Mouse (Mus musculus) lung, embryonic 14.5 days (tissue): ENCODE data around the gene Ptk6. TPM values are rescaled to one million over a fixed set of nuclear protein-coding genes. Genes with fewer than 3 reads are reported as not detected.

Experiments used
- ATAC-seq: fragments of 200-750 bp; cut with Nextera tagmentation; 2 replicates; pipeline ENCODE4 v1.8.0; 2017; ENCODE audit warnings: mild to moderate bottlenecking, moderate TSS enrichment, moderate library complexity; ENCODE audit not compliant: insufficient read depth
- DNase-seq: peaks from one replicate; pipeline ENCODE4 v3.0.0-alpha.2; 2015
- H3K27ac ChIP-seq: fragments of 300-500 bp; sonication (generic); 2 replicates; pipeline ENCODE4 v1.5.1; 2014; ENCODE audit warnings: low read depth, mild to moderate bottlenecking, moderate library complexity
- H3K27me3 ChIP-seq: fragments of 300-500 bp; sonication (generic); 2 replicates; pipeline ENCODE4 v1.6.1; 2014; ENCODE audit warnings: low read length, control low read depth; ENCODE audit not compliant: insufficient read depth
- H3K36me3 ChIP-seq: fragments of 300-500 bp; sonication (generic); 2 replicates; pipeline ENCODE4 v1.6.1; 2014; ENCODE audit warnings: control low read depth; ENCODE audit not compliant: insufficient read depth
- H3K4me1 ChIP-seq: fragments of 300-500 bp; sonication (generic); 2 replicates; pipeline ENCODE4 v1.6.1; 2014; ENCODE audit warnings: antibody characterized with exemption, control low read depth; ENCODE audit not compliant: insufficient read depth
- H3K4me2 ChIP-seq: fragments of 300-500 bp; sonication (generic); 2 replicates; pipeline ENCODE4 v1.6.1; 2014; ENCODE audit warnings: mild to moderate bottlenecking
- H3K4me3 ChIP-seq: fragments of 300-500 bp; sonication (generic); 2 replicates; pipeline ENCODE4 v1.5.1; 2014; ENCODE audit warnings: low read depth, low read length
- H3K9ac ChIP-seq: fragments of 300-500 bp; sonication (generic); 2 replicates; pipeline ENCODE4 v1.6.1; 2014
- H3K9me3 ChIP-seq: fragments of 300-500 bp; sonication (generic); 2 replicates; pipeline ENCODE4 v1.6.1; 2016; ENCODE audit warnings: low read depth, low read length, control low read depth
- CTCF ChIP-seq: IDR thresholded peaks from 2 replicates; pipeline ENCODE4 v1.5.1; 2016; ENCODE audit warnings: antibody characterized with exemption, low read depth
- WGBS: fragments of 180-500 bp; shearing (Covaris S2); extraction: QIAGEN DNeasy Blood & Tissue Kit; methylation state at CpG from one replicate; pipeline ENCODE4 v1.1.7; 2014; 5-methylcytosine and 5-hydroxymethylcytosine counted together
- polyA plus RNA-seq: library from polyadenylated mRNA; unstranded; fragments of >200 nt; fragmentation: Nextera tagmentation; extraction: Ambion mirVana; gene quantifications from 2 replicates; pipeline ENCODE4 v1.2.1, GENCODE M21; 2014

Gene Ptk6
- polyA plus RNA-seq, 1 experiment from 2014 or later = not detected

DNA sequence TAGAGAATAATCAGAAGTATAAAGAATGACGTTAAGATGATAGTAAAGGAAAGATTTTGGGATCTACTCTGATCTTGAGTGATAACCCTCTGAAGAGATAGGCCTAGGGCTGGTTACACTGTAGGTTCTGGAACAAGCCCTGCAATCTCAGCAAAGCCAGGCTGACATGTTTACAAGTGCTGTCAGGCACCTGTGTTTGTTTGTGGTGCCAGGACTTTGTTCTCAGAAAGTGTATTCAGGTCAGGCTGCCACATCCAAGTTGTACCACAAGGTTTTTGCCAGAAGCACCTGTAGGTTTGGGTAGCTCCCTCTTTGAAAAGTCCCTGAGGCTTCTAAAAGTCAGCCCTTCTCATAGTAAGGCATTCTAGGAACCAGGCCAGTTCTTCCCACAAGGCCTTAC, 13.3 kb downstream of the Ptk6 start:
- Histone ChIP-seq H3K9me3 (no peaks in the 10 kb centered on the region), H3K4me2 (no peak overlapping the region), H3K4me3 (no peak overlapping the region), H3K4me1 (no peaks in the 10 kb centered on the region), H3K27ac (no peak overlapping the region), H3K27me3 (no peaks in the 10 kb centered on the region), H3K36me3 (peaks cover 10% of the 10 kb centered on the region; the same call in 1 of the 2 replicates), H3K9ac (no peak overlapping the region)
- 82% methylated on average over 1 of the region's 1 CpGs for WGBS
- ATAC-seq (no peak), DNase-seq (no peak)
- no peak for TF ChIP-seq CTCF

DNA sequence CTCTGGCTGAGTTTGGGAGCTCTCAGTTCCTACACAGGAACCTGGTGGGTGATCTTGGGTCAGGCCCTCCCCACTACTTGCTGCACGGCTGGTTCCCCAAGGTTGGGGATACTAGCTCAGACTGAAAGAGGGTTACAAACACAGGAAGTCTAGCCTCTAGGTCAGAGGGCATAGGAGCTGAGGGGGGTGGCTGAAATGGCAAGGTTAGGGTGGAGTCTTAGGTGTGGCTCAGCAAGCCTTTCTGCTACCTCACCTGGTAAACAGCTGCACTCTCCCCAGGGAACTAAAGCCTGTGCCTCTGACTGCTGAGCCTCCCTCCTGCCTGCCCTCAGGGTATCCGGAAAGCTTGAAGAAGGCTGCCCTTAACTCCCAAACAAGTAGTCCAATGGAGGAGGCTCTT, 13.9 kb downstream of the Ptk6 start:
- WGBS = 35% methylated on average over 2 of the region's 2 CpGs

DNA sequence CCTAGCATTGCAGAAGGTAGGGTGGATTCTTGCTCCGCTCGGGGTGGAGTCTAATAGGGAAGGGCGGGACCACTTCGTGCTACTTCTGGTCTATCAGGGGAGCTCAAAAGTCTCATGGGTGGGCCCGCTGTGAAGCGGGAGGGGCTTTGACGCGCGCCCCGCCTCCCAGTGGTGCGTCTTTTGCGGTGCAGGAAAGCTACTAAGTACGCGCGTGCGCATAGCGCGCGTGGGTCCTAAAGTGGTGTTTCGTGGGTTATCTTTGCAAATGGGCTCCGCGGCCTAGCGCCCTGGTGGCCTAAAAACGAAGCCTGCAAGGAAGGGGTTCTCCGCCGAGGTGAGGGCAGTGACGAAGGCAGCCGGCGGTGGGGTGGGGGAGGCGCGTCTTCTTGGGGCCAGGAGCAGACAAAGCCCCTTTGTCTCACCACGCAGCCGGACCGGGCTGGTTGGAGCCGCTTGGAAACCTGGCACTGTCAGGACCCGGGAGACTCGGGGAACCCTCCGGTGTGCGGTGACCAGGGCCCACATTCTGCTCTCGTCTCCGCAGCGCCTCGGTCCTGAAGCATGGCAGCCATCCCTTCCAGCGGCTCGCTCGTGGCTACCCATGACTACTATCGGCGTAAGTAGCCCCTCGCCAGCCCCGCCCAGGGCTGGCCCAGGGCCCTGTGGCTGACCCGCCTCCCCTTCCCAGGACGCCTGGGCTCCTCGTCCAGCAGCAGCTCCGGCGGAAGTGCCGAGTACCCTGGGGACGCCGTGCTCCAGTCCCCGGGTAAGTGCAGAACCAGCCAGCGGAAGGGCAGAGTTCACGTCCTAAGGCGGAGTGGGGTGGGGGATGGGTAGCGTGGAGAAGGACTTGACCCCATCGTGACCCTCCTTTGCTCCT, 15.2 kb downstream of the Ptk6 start, which contains the start of gene Ppdpf:
Ppdpf (plus strand) TSS at position 127 of the 880 bp plus-strand sequence.
- Histone ChIP-seq H3K9me3 (no peaks in the 10 kb centered on the region), H3K4me3 (peak within 1 kb of the TSS; percentile 75), H3K9ac (peak within 1 kb of the TSS; percentile 90), H3K27ac (peak within 1 kb of the TSS; percentile 94), H3K4me1 (no peaks in the 10 kb centered on the region), H3K4me2 (peak within 1 kb of the TSS; percentile 85), H3K36me3 (peaks cover 10% of the 10 kb centered on the region; the same call in 1 of the 2 replicates), H3K27me3 (no peaks in the 10 kb centered on the region)
- under 1% methylated on average over 64 of the region's 64 CpGs for WGBS
- ATAC-seq (peak; percentile 96), DNase-seq (peak; percentile 97)
- TF ChIP-seq CTCF = peak; percentile 57

More for the DNA sequence above, 13.9 kb downstream of the Ptk6 start:
- H3K9me3 ChIP-seq = no peaks in the 10 kb centered on the region
- H3K4me1 ChIP-seq = no peaks in the 10 kb centered on the region
- H3K36me3 ChIP-seq = peaks cover 10% of the 10 kb centered on the region; the same call in 1 of the 2 replicates
- TF ChIP-seq CTCF = no peak
- no peaks in the 10 kb centered on the region for H3K27me3 ChIP-seq
- peak overlapping the region; percentile 5; the same call in 1 of the 2 replicates for H3K4me3 ChIP-seq
- H3K9ac ChIP-seq = 0 out of 2 replicates have a peak overlapping the region, but pooled peaks have one; percentile 2
- peak overlapping the region; percentile 85 for H3K4me2 ChIP-seq
- ATAC-seq (no peak), DNase-seq (no peak)
- H3K27ac ChIP-seq = no peak overlapping the region

DNA sequence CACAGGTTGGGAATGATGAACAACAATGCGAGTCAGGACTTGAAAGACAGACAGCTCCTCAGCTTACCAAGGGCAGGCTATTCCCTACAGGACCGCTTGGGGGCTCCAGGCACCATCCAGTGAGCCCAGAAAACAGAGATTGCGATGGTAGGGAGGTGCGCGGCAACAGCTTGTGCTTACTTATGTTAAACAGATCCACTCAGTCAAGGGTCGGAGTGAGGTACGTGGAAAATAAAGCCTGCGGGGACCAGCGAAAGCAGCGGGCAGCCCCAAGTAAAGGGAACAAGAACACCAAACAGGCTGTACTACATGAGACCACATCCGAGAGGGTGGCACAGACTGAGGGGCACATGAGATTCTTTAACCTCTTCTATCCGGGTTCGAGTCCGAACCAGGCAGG, 16.0 kb downstream of the Ptk6 start:
- WGBS = under 1% methylated on average over 14 of the region's 14 CpGs
- DNase-seq = peak; percentile 95
- H3K4me3 ChIP-seq = peak overlapping the region; percentile 75
- peak overlapping the region; percentile 85 for H3K4me2 ChIP-seq
- H3K27ac ChIP-seq = peak overlapping the region; percentile 94
- H3K36me3 ChIP-seq = peaks cover 10% of the 10 kb centered on the region; the same call in 1 of the 2 replicates
- no peaks in the 10 kb centered on the region for H3K27me3 ChIP-seq
- H3K4me1 ChIP-seq = no peaks in the 10 kb centered on the region
- ATAC-seq = peak; percentile 81
- H3K9me3 ChIP-seq = no peaks in the 10 kb centered on the region
- peak; percentile 98 for TF ChIP-seq CTCF
- H3K9ac ChIP-seq = peak overlapping the region; percentile 90

DNA sequence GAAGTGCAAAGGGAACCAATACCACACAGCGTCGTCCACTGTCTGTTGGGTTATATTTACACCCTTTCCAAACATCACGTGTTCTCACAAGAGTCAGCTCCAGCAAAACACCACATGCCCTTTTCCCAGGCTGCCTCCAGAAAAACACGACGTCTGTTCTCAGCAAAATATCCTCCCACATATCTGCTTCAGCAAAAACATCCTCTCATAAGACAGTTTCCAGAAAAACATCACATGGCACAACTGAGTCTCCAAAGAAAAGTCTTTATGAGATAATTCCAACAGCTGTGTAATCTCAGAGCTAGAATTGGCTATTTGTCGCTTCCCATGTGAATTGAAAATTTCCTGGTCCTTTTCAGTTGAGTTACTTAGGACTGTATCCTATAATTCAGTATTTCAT, 21.7 kb downstream of the Ptk6 start:
- no peak for ATAC-seq
- DNase-seq = no peak
- H3K9ac ChIP-seq = no peak overlapping the region
- no peak for TF ChIP-seq CTCF
- no peaks in the 10 kb centered on the region for H3K9me3 ChIP-seq
- no peak overlapping the region for H3K4me3 ChIP-seq
- H3K36me3 ChIP-seq = no peaks in the 10 kb centered on the region
- H3K4me2 ChIP-seq = no peak overlapping the region
- WGBS = 78% methylated on average over 6 of the region's 6 CpGs
- no peaks in the 10 kb centered on the region for H3K4me1 ChIP-seq
- no peak overlapping the region for H3K27ac ChIP-seq
- no peaks in the 10 kb centered on the region for H3K27me3 ChIP-seq

DNA sequence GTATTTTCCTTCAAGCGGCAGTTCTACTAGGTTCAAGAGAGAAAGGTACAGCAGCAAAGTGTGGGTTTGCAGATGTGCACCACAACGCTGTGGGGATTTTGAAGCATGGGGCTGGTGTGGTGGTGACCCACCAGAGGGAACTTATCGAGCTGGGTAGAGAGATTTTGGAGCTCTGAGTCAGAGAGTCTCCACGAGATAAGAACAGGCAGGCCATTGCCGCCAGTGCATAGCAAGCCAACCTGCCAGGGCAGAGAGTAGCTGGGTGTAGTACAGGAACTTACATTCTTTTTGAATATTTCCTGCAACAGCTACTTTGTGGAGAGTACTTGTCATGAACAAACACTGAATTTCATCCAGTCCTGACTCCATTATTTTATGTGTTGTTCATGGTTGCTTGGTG, 24.1 kb downstream of the Ptk6 start:
- H3K4me3 ChIP-seq = no peak overlapping the region
- no peak for TF ChIP-seq CTCF
- no peaks in the 10 kb centered on the region for H3K9me3 ChIP-seq
- H3K4me2 ChIP-seq = no peak overlapping the region
- H3K27me3 ChIP-seq = no peaks in the 10 kb centered on the region
- no peak for ATAC-seq
- no peaks in the 10 kb centered on the region for H3K36me3 ChIP-seq
- H3K4me1 ChIP-seq = no peaks in the 10 kb centered on the region
- H3K27ac ChIP-seq = no peak overlapping the region
- 70% methylated on average over 5 of the region's 5 CpGs for WGBS
- no peak overlapping the region for H3K9ac ChIP-seq
- DNase-seq = no peak

DNA sequence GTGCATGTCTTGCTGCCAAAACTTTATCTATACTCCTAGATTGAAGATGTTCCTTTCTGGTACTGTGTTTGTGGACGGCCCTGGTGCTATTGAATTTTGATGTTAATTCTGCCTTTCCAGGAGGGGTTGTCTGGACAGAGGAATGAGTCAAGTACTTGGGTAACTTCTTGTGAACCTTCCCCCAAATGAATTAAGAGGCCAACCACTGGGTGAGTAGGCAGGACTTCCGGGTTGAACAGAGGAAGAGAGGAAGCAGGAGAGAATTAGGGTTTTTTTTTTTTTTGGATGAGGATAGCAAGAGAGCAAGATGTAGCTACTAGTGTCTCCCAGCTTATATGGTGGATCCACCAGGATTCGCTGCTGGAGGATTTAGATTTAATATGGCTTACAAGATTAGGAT, 24.6 kb downstream of the Ptk6 start:
- no peak for DNase-seq
- H3K4me2 ChIP-seq = no peak overlapping the region
- no peak overlapping the region for H3K9ac ChIP-seq
- H3K27me3 ChIP-seq = no peaks in the 10 kb centered on the region
- H3K27ac ChIP-seq = no peak overlapping the region
- ATAC-seq = no peak
- no peak for TF ChIP-seq CTCF
- H3K4me3 ChIP-seq = no peak overlapping the region
- WGBS = 71% methylated on average over 3 of the region's 3 CpGs
- no peaks in the 10 kb centered on the region for H3K36me3 ChIP-seq
- no peaks in the 10 kb centered on the region for H3K4me1 ChIP-seq
- H3K9me3 ChIP-seq = no peaks in the 10 kb centered on the region
